Mouse (Mus musculus): Measurements from ENCODE around the gene Pnkp.

DNA sequence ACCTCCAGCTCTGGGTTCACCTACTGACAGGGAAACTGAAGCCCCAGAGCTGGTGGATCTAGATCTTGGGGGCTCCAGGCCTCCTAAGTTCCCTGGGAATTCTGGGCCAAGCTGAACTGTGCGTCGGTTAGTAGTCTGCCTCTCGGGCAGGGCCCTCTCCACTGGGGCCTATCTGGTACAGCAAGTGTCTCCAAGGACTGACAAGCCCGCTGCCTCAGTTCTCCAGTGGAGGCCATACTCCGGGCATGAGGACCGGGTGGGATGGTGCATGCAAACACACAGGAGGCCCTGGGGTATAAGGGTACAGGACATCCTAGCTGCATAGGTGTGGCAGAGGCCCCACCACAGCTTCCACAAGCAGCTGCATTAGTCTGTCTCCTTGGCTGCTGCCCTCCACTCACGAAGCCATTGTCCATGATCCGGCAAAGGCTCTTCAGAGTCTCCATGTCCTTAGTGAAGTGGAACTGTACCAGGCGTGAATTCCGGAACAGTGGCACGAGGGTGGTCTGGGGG, 7.1 kb downstream of the Pnkp start:
- no peak for TF ChIP-seq POLR2A (IDR thresholded peaks at IDR 0.05; ENCODE audit: extremely low read depth, insufficient read depth, low read length)
- TF ChIP-seq CTCF (IDR thresholded peaks at IDR 0.05; ENCODE audit: low read depth, low read length) = no peak
